Mouse (Mus musculus): ENCODE results near the gene Akt2. TPM values are rescaled to one million over a fixed set of nuclear protein-coding genes. Genes with fewer than 3 reads are reported as not detected.
A peak's percentile ranks its signal among the peaks of the same experiment; 100 is the strongest.

Gene Akt2
- polyA plus RNA-seq, 1 experiment from 2014 or later, result 44.1 TPM

DNA sequence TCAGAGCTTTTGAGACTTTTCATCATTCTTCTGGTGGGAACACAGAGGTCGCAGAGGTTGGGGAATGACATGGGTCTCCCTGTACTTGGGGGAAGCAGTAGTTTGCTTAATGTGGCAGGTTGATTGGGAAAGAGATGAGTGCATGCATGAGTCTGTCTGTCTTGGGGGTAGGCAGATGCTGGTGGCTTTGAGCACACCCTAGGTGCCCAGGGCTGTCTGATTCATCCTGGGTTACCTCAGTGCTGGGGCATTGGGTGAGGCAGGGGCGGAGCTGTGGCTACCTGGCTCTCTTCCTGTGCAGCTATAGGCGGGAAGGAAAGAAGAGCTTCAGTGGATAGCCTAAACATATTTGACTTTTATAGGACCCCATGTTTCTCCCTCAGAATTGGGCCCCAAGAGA lies 16.8 kb downstream of the Akt2 start:
- H3K27ac ChIP-seq (ENCODE audit: low read depth, low read length), result no peak overlapping the region
- H3K4me1 ChIP-seq (ENCODE audit: control insufficient read depth, insufficient read depth, low read length), result peaks cover 12% of the 10 kb centered on the region; the same call in 1 of the 2 replicates
- H3K9ac ChIP-seq (replicated peaks; ENCODE audit: low read depth, low read length), result no peak overlapping the region
- no peak overlapping the region for H3K4me3 ChIP-seq (ENCODE audit: low read depth, low read length)
- no peaks in the 10 kb centered on the region for H3K9me3 ChIP-seq (ENCODE audit: control insufficient read depth, low read length)
- H3K36me3 ChIP-seq (ENCODE audit: control insufficient read depth, insufficient read depth, low read length), result 0 out of 2 replicates have a peak, but pooled peaks cover 8% of the 10 kb centered on the region
- H3K27me3 ChIP-seq (ENCODE audit: control insufficient read depth, insufficient read depth, low read length), result no peaks in the 10 kb centered on the region
- H3K4me2 ChIP-seq (ENCODE audit: low read depth, low read length), result no peak overlapping the region
- WGBS, result 94% methylated on average over 3 of the region's 3 CpGs
- no peak for ATAC-seq (ENCODE audit: low read depth)

DNA sequence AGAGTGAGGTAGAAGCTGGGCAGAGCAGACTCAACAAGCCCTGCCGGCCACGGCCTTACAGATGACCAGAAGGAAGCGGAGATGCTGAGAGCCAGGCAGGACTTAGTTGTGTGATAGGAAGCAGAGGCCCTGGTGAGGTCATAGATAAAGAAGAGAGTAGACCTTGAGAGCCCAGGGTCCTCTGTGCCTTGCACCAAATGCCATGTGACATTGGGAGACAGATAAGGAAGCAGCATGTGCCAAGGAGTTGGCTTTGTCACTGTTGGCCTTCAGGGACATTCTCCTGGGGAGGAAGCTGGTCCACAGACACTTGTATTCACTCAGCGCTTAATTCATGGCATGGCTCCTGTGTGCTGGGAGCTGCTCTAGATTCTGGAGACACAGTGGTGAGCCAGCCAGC lies 17.9 kb downstream of the Akt2 start:
- Histone ChIP-seq H3K4me3 (ENCODE audit: low read depth, low read length) (no peak overlapping the region), H3K27ac (ENCODE audit: low read depth, low read length) (no peak overlapping the region), H3K9ac (replicated peaks; ENCODE audit: low read depth, low read length) (no peak overlapping the region), H3K4me2 (ENCODE audit: low read depth, low read length) (no peak overlapping the region), H3K36me3 (ENCODE audit: control insufficient read depth, insufficient read depth, low read length) (0 out of 2 replicates have a peak, but pooled peaks cover 8% of the 10 kb centered on the region), H3K27me3 (ENCODE audit: control insufficient read depth, insufficient read depth, low read length) (no peaks in the 10 kb centered on the region), H3K9me3 (ENCODE audit: control insufficient read depth, low read length) (no peaks in the 10 kb centered on the region), H3K4me1 (ENCODE audit: control insufficient read depth, insufficient read depth, low read length) (peaks cover 10% of the 10 kb centered on the region; the same call in 1 of the 2 replicates)
- ATAC-seq (ENCODE audit: low read depth), result no peak
- WGBS, result 95% methylated on average over 4 of the region's 4 CpGs

DNA sequence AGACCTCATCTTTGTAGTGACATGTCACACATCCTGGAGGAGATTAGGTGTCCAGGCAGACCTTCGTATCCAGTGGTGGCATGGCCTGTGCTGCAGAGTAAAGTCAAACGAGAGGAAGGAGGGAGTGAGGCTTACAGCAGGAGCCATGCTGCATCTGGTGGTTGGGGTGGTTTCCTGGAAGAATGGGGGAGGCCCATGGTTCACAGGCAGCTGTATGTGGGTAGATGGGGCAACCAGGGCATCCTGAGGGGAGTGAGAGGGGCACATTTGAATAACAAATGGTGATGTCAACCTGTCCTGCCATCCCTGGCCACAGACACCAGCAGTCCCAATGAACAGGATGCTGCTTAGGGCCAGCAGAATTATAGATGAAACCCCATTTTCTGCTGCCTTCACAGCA lies 18.3 kb downstream of the Akt2 start:
- Histone ChIP-seq H3K27me3 (ENCODE audit: control insufficient read depth, insufficient read depth, low read length) (no peaks in the 10 kb centered on the region), H3K4me2 (ENCODE audit: low read depth, low read length) (no peak overlapping the region), H3K9me3 (ENCODE audit: control insufficient read depth, low read length) (no peaks in the 10 kb centered on the region), H3K4me1 (ENCODE audit: control insufficient read depth, insufficient read depth, low read length) (peaks cover 11% of the 10 kb centered on the region; the same call in 1 of the 2 replicates), H3K36me3 (ENCODE audit: control insufficient read depth, insufficient read depth, low read length) (0 out of 2 replicates have a peak, but pooled peaks cover 8% of the 10 kb centered on the region), H3K4me3 (ENCODE audit: low read depth, low read length) (no peak overlapping the region), H3K9ac (replicated peaks; ENCODE audit: low read depth, low read length) (no peak overlapping the region), H3K27ac (ENCODE audit: low read depth, low read length) (no peak overlapping the region)
- ATAC-seq (ENCODE audit: low read depth), result no peak
- WGBS, result 93% methylated on average over 2 of the region's 2 CpGs

DNA sequence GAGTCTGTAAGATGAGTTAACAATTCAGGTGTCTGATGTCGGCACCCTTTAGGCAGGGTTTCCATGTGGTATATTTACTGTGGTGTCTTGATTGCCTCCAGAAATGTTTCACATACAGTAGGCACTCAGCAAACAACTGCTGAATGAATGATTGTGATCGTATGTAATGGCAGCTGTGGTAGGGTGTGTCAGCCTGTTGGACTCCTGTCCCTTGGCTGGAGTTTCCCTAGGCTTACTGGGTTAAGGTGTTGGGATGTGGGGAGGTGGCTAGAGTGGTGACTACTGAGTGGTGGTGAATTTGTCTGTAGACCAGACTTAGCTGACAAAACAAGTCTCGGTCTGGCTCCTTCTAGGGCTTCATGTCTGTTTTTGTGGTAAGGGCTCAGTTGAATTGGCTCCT lies 19.0 kb downstream of the Akt2 start:
- Histone ChIP-seq H3K4me3 (ENCODE audit: low read depth, low read length) (no peak overlapping the region), H3K4me2 (ENCODE audit: low read depth, low read length) (no peak overlapping the region), H3K9me3 (ENCODE audit: control insufficient read depth, low read length) (no peaks in the 10 kb centered on the region), H3K36me3 (ENCODE audit: control insufficient read depth, insufficient read depth, low read length) (0 out of 2 replicates have a peak, but pooled peaks cover 8% of the 10 kb centered on the region), H3K27me3 (ENCODE audit: control insufficient read depth, insufficient read depth, low read length) (no peaks in the 10 kb centered on the region), H3K9ac (replicated peaks; ENCODE audit: low read depth, low read length) (no peak overlapping the region), H3K27ac (ENCODE audit: low read depth, low read length) (no peak overlapping the region), H3K4me1 (ENCODE audit: control insufficient read depth, insufficient read depth, low read length) (peaks cover 14% of the 10 kb centered on the region; the same call in 1 of the 2 replicates)
- ATAC-seq (ENCODE audit: low read depth), result no peak
- WGBS, result 97% methylated on average over 3 of the region's 3 CpGs

DNA sequence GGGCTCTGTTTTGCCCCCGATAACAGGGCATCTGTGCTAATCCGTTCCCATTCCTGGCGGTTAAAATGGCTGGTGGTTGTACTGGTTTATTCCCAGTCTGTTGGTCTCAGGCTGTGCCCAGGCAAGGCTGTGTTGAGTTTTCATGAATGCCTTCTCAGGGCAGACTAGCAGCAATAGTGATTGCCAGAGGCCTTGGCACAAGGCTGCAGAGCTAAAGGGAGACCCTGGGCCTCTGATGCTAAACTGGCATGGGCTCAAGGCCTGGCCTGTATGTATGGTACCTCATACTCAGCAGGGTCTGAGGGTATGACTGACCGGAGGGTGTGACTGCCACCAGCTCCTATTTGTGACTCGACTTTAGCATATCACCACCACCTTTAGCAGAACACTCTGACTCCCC lies 19.5 kb downstream of the Akt2 start:
- no peak for ATAC-seq (ENCODE audit: low read depth)
- Histone ChIP-seq H3K9ac (replicated peaks; ENCODE audit: low read depth, low read length) (no peak overlapping the region), H3K36me3 (ENCODE audit: control insufficient read depth, insufficient read depth, low read length) (0 out of 2 replicates have a peak, but pooled peaks cover 8% of the 10 kb centered on the region), H3K4me1 (ENCODE audit: control insufficient read depth, insufficient read depth, low read length) (peaks cover 10% of the 10 kb centered on the region; the same call in 1 of the 2 replicates), H3K27me3 (ENCODE audit: control insufficient read depth, insufficient read depth, low read length) (no peaks in the 10 kb centered on the region), H3K4me3 (ENCODE audit: low read depth, low read length) (no peak overlapping the region), H3K4me2 (ENCODE audit: low read depth, low read length) (no peak overlapping the region), H3K27ac (ENCODE audit: low read depth, low read length) (no peak overlapping the region), H3K9me3 (ENCODE audit: control insufficient read depth, low read length) (no peaks in the 10 kb centered on the region)
- 95% methylated on average over 5 of the region's 5 CpGs for WGBS

DNA sequence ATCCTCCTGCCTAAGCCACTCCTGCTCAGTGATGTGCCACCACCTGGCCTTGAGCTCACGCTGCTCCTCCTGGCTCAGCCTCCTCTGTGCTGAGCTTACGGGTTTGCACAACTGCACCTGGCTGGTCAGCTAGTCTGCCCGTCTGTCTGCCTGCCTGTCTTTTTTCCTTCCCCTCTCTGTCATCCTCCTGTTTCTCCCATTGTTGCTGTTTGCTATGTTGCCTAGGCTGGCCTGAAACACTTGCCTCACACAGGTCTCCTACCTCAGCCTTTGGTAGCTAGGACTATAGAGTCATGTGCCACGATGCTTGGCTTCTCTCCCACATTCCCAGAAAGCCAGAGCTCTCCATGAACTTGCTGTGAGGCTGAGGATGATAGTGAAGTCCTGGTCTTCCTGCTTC lies 21.6 kb downstream of the Akt2 start:
- peaks cover 5% of the 10 kb centered on the region; the same call in 1 of the 2 replicates for H3K4me1 ChIP-seq (ENCODE audit: control insufficient read depth, insufficient read depth, low read length)
- H3K27ac ChIP-seq (ENCODE audit: low read depth, low read length), result no peak overlapping the region
- peaks cover 11% of the 10 kb centered on the region; the same call in 1 of the 2 replicates for H3K36me3 ChIP-seq (ENCODE audit: control insufficient read depth, insufficient read depth, low read length)
- no peaks in the 10 kb centered on the region for H3K27me3 ChIP-seq (ENCODE audit: control insufficient read depth, insufficient read depth, low read length)
- H3K4me3 ChIP-seq (ENCODE audit: low read depth, low read length), result no peak overlapping the region
- H3K9ac ChIP-seq (replicated peaks; ENCODE audit: low read depth, low read length), result no peak overlapping the region
- no peak overlapping the region for H3K4me2 ChIP-seq (ENCODE audit: low read depth, low read length)
- ATAC-seq (ENCODE audit: low read depth), result no peak
- H3K9me3 ChIP-seq (ENCODE audit: control insufficient read depth, low read length), result no peaks in the 10 kb centered on the region
- 71% methylated on average over 4 of the region's 4 CpGs for WGBS

DNA sequence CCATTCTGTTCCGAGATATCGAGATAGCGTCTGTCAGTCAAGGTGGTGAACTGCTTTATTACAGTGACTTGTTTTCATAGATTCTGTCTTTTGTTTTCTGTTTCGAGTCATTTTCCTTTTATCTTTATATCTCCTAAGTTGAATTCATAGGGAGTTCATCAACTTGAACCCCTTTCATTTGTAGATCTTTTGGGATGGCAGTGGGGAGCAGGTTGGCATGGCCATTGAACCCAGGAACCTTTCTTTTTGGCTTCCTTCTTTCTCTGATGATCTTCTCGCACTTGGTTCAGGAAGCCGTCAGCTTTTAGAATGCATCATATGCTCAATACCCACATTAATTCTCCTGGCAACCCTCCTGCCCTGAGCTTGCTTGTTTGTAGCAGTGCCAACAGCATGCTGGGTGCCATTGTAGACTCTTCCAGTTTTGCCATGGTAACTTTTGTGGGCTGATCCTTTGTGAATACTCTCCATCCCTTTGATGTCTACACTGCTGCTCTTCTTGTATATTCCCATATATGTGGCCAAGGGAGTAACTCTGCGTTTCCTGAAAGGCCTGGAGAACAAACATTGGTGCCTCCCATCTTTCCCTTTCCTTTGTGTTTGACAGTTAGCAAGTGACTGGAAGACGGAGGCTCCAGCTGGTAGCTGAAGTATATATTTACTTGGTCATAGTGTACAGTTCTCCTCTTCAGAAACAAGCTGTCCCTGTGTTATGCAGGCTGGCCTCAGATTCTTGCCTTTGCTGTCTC lies 22.6 kb downstream of the Akt2 start:
- Histone ChIP-seq H3K4me3 (ENCODE audit: low read depth, low read length) (no peak overlapping the region), H3K4me1 (ENCODE audit: control insufficient read depth, insufficient read depth, low read length) (0 out of 2 replicates have a peak, but pooled peaks cover 5% of the 10 kb centered on the region), H3K27me3 (ENCODE audit: control insufficient read depth, insufficient read depth, low read length) (no peaks in the 10 kb centered on the region), H3K9ac (replicated peaks; ENCODE audit: low read depth, low read length) (no peak overlapping the region), H3K27ac (ENCODE audit: low read depth, low read length) (peak overlapping the region; percentile 40; the same call in 1 of the 2 replicates), H3K4me2 (ENCODE audit: low read depth, low read length) (no peak overlapping the region; the same call in 1 of the 2 replicates), H3K9me3 (ENCODE audit: control insufficient read depth, low read length) (no peaks in the 10 kb centered on the region), H3K36me3 (ENCODE audit: control insufficient read depth, insufficient read depth, low read length) (peaks cover 17% of the 10 kb centered on the region)
- ATAC-seq (ENCODE audit: low read depth), result peak; percentile 68; the same call in 1 of the 2 replicates
- 44% methylated on average over 8 of the region's 8 CpGs for WGBS

DNA sequence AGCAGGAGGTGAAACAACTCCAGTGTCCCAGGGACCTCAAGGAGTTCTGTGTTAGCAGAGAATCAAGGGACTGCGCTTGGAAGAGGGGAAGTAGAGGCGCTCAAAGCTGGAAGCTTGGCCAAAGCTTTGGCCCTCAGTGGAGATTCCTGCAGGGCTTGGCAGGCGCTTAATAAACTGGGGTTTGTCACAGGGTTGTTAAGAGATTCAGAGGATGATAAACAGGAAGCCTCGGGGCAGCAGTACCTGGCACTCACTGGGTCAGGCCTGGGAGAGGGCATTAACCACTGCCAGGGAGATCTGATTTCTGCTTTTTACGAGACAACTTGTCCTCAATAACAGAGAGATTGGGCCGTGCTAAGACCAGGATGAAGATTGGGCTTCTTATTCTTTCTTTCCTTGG lies 29.7 kb downstream of the Akt2 start:
- Histone ChIP-seq H3K9me3 (ENCODE audit: control insufficient read depth, low read length) (no peaks in the 10 kb centered on the region), H3K4me3 (ENCODE audit: low read depth, low read length) (no peak overlapping the region), H3K27ac (ENCODE audit: low read depth, low read length) (no peak overlapping the region), H3K4me1 (ENCODE audit: control insufficient read depth, insufficient read depth, low read length) (no peaks in the 10 kb centered on the region), H3K4me2 (ENCODE audit: low read depth, low read length) (no peak overlapping the region), H3K9ac (replicated peaks; ENCODE audit: low read depth, low read length) (no peak overlapping the region), H3K27me3 (ENCODE audit: control insufficient read depth, insufficient read depth, low read length) (no peaks in the 10 kb centered on the region), H3K36me3 (ENCODE audit: control insufficient read depth, insufficient read depth, low read length) (peaks cover 21% of the 10 kb centered on the region)
- WGBS, result 74% methylated on average over 6 of the region's 6 CpGs
- no peak for ATAC-seq (ENCODE audit: low read depth)

DNA sequence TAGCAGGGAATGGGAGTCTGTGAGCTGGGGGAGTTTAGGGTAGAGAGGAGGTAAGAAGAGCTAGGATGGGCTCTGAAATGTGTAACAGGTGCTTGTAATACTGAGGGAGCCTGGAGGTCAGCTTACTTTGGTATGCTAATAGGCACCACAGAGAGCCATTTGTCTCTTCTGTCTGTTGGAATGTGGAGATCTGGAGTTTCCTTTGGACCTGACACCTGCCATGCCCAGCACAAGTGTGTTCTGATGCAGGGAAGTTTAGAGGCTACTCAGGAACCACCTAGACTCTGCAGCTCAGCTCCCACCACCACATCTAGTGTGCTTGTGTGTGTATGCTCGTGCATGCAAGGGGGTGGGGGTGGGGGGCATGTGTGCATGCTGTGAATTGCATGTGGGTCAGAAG lies 30.9 kb downstream of the Akt2 start:
- no peaks in the 10 kb centered on the region for H3K4me1 ChIP-seq (ENCODE audit: control insufficient read depth, insufficient read depth, low read length)
- H3K9ac ChIP-seq (replicated peaks; ENCODE audit: low read depth, low read length), result no peak overlapping the region
- H3K36me3 ChIP-seq (ENCODE audit: control insufficient read depth, insufficient read depth, low read length), result peaks cover 21% of the 10 kb centered on the region
- no peak overlapping the region for H3K4me3 ChIP-seq (ENCODE audit: low read depth, low read length)
- H3K27ac ChIP-seq (ENCODE audit: low read depth, low read length), result no peak overlapping the region
- WGBS, result 70% methylated on average over 1 of the region's 1 CpGs
- no peaks in the 10 kb centered on the region for H3K27me3 ChIP-seq (ENCODE audit: control insufficient read depth, insufficient read depth, low read length)
- no peak overlapping the region for H3K4me2 ChIP-seq (ENCODE audit: low read depth, low read length)
- no peaks in the 10 kb centered on the region for H3K9me3 ChIP-seq (ENCODE audit: control insufficient read depth, low read length)
- no peak for ATAC-seq (ENCODE audit: low read depth)
